Mouse (Mus musculus) duodenum, adult 2 months (tissue): ENCODE results near the gene Ugt1a6a. TPM values are rescaled to one million over a fixed set of nuclear protein-coding genes. Genes with fewer than 3 reads are reported as not detected.

Source experiments
- polyA plus RNA-seq: library from polyadenylated mRNA; depleted of rRNA; stranded (reverse); fragments of >200 nt; gene quantifications from 2 replicates; pipeline ENCODE4 v1.2.3, GENCODE M21; 2012; ENCODE audit warnings: low replicate concordance; rRNA removed

The Ugt1a6a gene
- 4.3 and 60.7 TPM in 2 replicates for polyA plus RNA-seq

GRCm38 (mm10) chr1:88134457-88135011, at the start of gene Ugt1a6a:
Gene Ugt1a6a, plus strand, starts transcription at chr1:88134809.

DNA sequence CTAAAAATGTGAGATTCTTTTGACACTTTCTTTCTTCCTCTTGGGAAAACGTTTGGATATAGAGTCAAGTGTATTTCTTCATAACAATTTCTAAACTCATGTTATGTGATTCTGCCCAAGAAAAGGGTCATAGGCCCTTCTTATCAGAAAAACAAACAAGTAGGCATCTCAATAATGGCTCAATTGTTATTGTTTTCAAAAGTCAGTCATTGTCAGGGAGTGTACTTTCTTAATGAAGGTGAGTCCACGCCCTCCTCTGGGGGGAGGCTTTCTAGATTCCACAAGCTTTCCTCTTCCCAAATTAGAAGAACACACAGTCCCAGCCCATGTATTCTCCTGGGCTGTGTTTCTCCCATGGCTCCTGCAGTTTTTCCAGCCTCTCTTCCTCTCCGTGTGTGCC, 47.1 kb upstream of the Ugt1a6a start, which contains the start of gene Ugt1a8:
Ugt1a8 (plus strand) TSS at position 301 of the 400 bp plus-strand sequence.

DNA sequence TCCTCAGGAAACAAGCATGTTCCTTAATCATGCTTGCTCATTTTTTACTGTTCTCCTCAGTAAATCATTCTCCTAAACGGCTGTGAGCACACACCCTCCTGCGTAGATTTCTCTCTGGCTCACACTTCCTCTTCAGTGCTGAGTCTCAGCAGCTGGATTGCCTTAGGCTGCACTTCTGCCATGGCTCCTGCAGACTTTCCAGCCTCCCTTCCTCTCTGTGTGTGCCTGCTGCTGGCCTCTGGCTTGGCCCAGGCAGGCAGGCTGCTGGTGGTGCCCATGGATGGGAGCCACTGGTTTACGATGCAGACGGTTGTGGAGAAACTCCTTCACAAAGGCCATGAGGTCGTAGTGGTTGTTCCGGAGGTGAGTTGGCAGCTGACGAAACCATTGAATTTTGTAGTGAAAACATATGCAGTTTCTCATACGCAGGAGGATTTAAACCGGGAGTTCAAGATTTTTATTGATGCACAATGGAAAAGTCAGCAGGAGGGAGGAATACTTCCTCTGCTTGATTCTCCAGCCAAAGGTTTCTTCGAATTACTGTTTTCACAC, 39.6 kb upstream of the Ugt1a6a start, which contains the start of gene Ugt1a7c:
Ugt1a7c (plus strand) TSS at position 122 of the 552 bp plus-strand sequence.

DNA sequence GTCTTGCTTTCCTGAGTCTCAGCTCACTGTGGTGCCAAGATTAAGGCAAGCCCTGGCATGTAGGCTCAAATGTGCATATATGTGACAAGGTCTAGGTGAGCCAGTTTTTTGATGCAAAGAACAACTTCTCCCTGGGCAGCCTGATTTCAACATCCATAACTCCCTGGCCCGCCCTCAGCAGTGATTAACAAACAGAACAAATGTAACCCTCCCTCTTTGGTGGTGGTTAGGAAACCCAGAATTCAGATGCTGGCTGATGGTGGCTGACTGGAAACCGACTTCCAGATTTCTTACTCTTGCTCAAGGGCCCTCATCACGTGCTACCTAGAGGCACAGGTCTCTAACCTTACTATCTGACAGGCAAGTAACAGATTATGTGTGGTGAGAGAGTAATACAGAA, 31.6 kb upstream of the Ugt1a6a start, which contains the start of gene Ugt1a6b:
Ugt1a6b (plus strand) TSS at position 234 of the 400 bp plus-strand sequence.

DNA sequence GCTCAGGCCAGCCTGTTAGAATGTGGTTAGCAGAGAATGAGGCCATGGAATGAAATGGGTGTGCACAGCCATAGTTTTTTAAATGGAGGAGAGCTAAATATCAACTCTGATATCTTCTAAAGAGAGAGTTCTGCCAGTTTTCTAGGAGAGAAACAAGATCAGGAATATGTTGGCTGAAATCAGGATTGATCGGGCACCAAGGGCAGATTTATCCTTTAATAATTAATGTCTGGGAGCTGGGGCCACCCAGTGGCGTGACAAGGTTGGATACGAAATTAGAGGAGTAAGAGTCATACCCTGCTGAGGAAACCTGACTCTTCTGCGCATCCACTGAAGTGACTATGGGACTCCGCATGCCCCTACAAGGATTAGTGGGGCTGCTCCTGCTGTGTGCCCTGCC, 31.1 kb downstream of the Ugt1a6a start, which contains the start of gene Ugt1a5:
Ugt1a5 (plus strand) TSS at position 302 of the 400 bp plus-strand sequence.

GRCm38 (mm10) chr1:88200456-88200855, 65.8 kb downstream of the Ugt1a6a start, which contains the start of gene Ugt1a2:
Gene Ugt1a2, plus strand, starts transcription at chr1:88200601.

DNA sequence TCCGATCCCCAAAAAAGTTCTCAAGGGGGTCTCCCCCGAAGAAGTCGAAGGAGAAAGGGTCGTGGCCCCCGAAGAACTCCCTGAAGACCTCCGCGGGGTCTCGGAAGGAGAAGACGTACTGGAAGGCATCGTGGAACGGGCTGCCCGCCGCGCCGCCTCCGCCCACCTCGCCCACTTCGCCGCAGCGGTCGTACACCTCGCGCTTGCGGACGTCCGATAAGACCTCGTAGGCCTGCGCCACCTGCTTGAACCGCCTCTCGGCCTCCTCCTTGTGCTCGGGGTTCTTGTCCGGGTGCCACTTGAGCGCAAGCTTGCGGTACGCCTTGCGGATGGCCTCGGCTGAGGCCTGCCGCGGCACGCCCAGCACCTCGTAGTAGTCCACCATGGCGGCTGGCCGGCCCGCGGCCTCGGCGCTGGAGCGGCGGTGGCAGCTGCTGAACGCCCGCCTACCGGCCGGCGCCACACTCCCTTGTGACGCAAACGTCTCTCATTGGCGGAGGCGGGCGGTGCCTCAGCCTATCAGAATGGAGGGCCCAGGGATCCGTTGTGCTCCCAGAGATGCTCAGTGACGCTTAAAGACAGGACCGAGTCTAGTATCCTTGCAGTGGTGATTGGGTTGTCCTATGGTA, 70.8 kb downstream of the Ugt1a6a start, which contains the start of gene Dnajb3:
Dnajb3 (minus strand) TSS at position 489 of the 629 bp plus-strand sequence.

GRCm38 (mm10) chr1:88211812-88212211, 77.2 kb downstream of the Ugt1a6a start, which contains the start of gene Ugt1a1:
Gene Ugt1a1, plus strand, starts transcription at chr1:88211959.

DNA sequence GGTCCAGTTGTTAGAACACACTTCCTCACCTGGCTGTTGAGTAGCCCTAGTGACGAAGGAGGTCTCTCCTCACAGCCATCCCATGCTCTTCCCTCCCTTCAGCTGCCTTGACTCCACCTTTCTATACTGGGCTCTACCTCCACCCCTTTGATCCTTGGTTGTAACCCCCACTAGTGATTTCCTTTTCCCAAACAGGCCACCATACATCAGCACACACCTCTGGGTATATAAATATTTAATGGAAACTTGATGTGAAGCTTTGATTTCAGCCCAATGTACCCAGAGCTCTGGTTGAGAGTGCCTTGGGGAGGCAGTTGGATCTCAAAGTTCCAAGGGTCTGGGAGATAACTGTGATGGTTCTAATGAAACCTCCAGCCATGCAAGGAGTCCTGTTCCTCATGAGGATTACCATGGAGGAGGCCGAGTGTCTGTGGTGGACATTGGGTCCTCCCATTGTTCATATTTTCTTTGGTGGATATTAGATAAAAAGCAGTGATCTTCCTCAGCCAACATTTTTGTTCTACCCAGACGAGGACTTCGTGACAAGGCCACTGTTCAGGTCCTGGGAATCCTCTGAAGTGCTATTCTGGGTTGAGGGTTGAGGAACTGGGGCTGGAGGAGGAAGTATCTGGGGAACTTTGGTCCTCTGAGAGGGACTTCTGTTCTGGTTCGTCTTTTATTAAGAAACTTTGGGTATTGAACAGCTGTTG, 92.2 kb downstream of the Ugt1a6a start, which contains the start of gene Mroh2a:
Mroh2a (plus strand) TSS at position 317 of the 710 bp plus-strand sequence.

Other genes starting within 250 kb of the Ugt1a6a start
- gene Usp40, start 126.3 kb upstream of the Ugt1a6a start, polyA plus RNA-seq = 4.0 and 4.7 TPM in 2 replicates
- 0.25 TPM in 1 of 2 replicates, not detected in the other for gene Ugt1a10, start 79.4 kb upstream of the Ugt1a6a start, polyA plus RNA-seq
- 0.92 and 8.7 TPM in 2 replicates for gene Ugt1a9, start 64.0 kb upstream of the Ugt1a6a start, polyA plus RNA-seq
- not detected in 2 replicates for gene Ugt1a8, start 47.0 kb upstream of the Ugt1a6a start, polyA plus RNA-seq
- gene Ugt1a7c, start 39.7 kb upstream of the Ugt1a6a start, polyA plus RNA-seq = 104 and 175 TPM in 2 replicates
- 1.3 and 3.3 TPM in 2 replicates for gene Ugt1a6b, start 31.6 kb upstream of the Ugt1a6a start, polyA plus RNA-seq
- gene Ugt1a5, start 31.2 kb downstream of the Ugt1a6a start, polyA plus RNA-seq = 0.40 TPM in 1 of 2 replicates, not detected in the other
- 0.14 and 0.18 TPM in 2 replicates for gene Ugt1a2, start 65.8 kb downstream of the Ugt1a6a start, polyA plus RNA-seq
- gene Dnajb3, start 71.0 kb downstream of the Ugt1a6a start, polyA plus RNA-seq = 0.47 and 4.9 TPM in 2 replicates
- gene Ugt1a1, start 77.2 kb downstream of the Ugt1a6a start, polyA plus RNA-seq = 44.3 and 111 TPM in 2 replicates
- gene Mroh2a, start 92.2 kb downstream of the Ugt1a6a start, polyA plus RNA-seq = 0.20 and 0.60 TPM in 2 replicates
- 22.2 and 37.6 TPM in 2 replicates for gene Hjurp, start 142.8 kb downstream of the Ugt1a6a start, polyA plus RNA-seq
- not detected in 2 replicates for gene Trpm8, start 142.9 kb downstream of the Ugt1a6a start, polyA plus RNA-seq